Mouse (Mus musculus): Measurements from ENCODE around the gene Msgn1.

Msgn1 gene

DNA sequence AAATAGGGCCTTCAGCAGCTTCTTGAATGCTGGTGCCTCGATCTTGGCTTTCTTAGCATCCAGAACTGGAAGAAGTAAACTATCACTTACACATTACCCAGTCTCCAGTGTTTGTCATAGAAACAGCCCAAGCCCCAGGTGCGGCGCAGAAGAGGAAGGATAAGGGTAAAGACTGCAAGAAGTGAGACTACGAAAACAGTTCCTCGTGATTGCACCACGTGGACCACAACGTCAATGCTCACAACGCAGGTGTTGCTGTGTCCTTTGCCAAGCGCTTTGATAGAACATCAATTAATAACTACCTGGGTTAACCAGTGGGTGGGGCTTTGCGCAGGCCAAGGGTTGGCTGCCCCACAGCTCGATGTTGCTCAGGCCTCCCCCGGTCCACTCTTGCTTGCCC, 8.1 kb downstream of the Msgn1 start:
- DNase-seq (ENCODE audit: extremely low read depth, low read depth, low spot score): no peak

DNA sequence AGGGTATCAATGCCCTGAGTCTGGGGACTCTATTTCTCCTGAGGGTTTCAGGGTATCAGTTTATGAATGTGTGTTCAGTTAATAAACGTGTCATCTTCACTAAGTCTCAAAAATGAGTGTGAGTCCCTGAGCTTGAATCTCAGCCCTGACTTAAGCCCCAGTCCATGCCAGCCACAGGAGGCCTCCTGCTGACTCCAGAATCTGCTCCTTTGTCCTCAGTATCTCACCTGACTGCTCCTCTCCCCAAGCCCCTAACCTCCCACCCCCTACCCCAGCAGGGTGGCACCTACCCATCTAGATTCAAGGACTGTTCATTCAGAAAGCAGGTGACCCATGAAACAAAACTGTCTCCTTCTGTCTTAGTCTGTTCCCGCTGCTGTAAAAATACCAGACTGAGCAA, 10.2 kb downstream of the Msgn1 start:
- DNase-seq (ENCODE audit: extremely low read depth, low read depth, low spot score): no peak

DNA sequence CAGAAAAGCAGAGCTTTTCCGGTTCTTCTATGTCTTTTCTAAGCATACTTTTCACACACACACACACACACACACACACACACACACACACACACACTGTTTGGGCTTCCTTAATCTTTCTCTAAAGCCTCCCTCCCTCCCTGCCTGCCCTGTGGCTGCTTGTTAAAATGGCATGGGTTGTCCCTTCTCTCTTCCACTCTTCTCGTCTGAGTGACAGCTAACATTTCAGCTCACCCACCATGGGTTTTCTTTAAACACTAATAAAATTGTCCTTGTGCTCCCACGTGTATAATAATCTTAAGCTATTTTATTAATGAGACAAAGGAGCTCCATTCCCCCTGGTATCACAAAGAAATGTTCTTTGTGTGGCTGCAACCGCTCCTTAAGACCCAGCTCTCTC, 10.7 kb downstream of the Msgn1 start:
- DNase-seq (ENCODE audit: extremely low read depth, low read depth, low spot score): no peak

- DNase-seq (ENCODE audit: extremely low read depth, low read depth, low spot score): no peak
These were observed 11.9 kb downstream of the Msgn1 start for GRCm38 (mm10) chr12:11196830-11197229.

- no peak for DNase-seq (ENCODE audit: extremely low read depth, low read depth, low spot score)
These were observed 12.6 kb downstream of the Msgn1 start for GRCm38 (mm10) chr12:11196142-11196597.

- no peak for DNase-seq (ENCODE audit: extremely low read depth, low read depth, low spot score)
These were observed 13.7 kb downstream of the Msgn1 start for GRCm38 (mm10) chr12:11195031-11195430.

DNA sequence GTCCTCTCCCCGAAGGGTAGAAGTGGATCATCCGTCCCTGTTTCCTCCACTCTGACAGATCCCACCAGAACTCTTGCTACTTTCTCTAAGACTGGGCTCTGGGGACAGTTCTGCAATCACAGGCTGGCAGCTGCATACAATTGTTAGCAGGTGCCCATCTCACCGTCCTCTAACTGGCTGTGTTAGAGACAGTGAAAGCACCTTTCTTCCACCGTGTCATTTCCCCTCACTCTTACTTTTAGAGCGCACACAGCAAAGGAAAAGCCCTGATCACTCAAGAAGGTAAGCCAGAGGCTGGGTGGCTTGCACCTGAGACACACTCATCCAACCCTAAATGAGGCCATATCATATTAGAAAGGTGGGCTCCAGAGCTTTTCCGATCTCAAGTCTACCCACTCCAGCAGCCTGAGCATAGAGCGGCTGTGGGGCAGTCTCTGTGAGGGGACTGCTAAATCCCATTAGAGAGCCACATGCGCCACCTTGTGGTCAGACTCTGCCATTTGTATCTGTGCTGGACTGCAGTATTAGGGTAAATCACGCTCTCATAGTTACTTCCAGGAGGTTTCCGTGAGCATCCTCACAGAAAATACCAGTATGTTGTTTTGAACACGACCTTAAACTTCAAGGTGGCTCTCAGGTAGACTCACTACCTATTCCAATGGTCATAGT, 30.2 kb downstream of the Msgn1 start:
- no peak for DNase-seq (ENCODE audit: extremely low read depth, low read depth, low spot score)

GRCm38 (mm10) chr12:11177408-11178394, 31.1 kb downstream of the Msgn1 start:
- DNase-seq (ENCODE audit: extremely low read depth, low read depth, low spot score): no peak

DNA sequence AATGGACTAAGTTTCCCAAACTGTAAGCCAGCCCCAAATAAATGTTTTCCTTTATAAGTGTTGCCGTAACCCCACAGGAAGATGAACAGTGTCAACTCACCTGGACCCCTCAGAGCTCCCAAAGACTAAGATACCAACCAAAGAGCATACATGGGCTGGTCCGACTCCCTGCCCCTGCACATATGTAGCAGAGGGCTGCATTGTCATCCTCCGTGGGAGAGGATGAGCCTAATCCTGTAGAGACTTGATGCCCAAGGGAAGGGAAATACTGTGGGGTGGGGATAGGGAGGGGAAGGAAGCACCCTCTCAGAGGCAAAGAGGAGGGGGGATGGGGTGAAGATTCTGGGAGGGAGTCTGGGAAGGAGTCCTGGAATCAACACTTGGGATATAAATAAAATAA, 50.1 kb downstream of the Msgn1 start:
- DNase-seq (ENCODE audit: extremely low read depth, low read depth, low spot score): no peak

Data from fat pad, adult 2 months (tissue).